Mouse (Mus musculus): ENCODE data around the gene Atf7.

The Atf7 gene

DNA sequence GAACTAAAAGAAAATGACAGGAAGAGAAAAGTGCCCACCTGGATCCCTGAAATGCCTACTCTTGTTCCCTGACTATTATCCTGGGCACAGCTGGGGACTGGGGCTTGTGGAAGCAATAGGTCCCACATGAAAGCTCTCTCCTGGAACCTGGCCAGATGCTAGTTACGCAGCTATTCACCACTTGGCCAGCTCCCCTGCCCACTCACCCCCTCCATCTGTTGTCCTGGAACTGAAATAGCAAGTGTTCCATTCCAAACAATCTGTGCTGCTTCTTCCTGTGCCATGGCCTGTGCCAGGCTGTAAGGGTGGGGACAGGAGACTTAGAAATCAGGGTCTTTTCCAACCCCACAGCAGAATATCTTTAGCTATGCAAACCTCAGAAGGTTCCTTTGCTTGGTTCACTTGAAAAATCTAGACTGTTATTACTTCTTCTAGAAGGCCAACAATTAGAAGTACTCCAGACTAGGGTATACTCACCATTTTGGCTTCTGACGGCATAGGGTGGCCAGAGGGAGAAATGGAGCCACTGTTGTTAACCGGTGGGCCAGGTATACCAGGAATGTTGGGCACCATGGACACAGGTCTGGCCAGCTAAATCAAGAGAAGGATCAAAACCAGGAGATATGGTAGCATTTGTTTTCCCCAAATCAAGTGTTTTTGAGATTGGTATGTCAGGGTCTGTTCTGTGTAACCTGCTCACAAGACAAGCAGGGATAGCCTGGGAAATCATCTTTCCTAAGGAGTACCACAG, 78.4 kb downstream of the Atf7 start:
- no peak for DNase-seq (ENCODE audit: low spot score)

DNA sequence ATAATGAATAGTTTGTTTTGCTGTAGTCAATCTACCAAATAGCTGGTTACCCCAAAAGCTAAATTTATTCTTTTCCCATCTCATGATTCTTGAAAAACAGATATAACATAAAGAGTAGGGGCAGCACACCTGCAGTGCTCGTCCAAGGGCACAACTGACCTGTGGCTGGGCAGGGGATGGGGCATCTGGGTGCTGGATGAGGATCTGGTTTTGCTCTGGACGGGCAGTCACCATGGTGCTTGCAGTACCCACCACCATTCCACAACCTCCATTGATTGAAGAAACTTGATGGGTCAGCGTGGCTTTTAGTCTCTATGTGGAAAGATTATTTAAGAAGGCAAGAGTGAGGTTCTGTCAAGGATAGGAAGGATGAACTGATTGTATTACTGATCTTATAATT, 79.0 kb downstream of the Atf7 start:
- DNase-seq (ENCODE audit: low spot score), result no peak

GRCm38 (mm10) chr15:102544801-102545200, 80.5 kb downstream of the Atf7 start:
- DNase-seq (ENCODE audit: low spot score), result no peak

- DNase-seq (ENCODE audit: low spot score), result no peak
Measured at GRCm38 (mm10) chr15:102533926-102534325, 91.3 kb downstream of the Atf7 start.

DNA sequence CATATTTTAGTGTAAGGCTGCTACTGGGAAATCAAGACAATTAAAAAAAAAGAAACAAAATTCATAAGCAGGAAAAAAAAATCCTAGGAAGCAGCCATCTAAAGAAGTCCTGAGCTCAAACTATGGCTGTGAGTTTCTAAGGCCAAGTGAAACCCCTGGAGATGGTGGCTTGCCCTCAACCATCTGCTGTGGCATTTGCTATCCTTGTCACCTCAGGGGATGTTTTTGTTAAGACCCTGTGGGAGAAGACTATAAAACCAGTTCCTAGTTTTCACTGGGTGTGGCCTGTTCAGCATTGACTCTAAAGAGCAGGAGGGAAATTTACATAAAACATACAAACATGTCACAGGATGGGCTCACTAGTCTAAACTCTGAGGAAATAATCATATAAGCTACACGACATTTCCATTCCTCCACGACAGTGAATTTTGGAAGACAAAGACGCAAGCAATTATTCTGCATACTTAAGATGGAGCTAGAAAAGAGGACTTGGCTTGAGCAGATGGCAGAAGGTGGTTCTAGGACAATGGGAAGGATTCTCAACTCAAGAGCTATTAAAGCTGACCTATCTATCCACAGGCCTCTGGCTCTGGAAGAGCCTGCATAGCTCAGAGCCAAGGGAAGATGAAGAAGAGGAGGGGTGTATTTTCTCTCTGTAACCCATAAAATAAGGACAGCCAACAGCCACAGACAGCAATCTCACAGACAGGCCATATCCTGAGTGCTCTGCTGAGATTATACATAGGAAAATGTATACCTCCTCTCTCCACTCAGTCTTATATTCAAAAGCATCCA, 93.0 kb downstream of the Atf7 start:
- DNase-seq (ENCODE audit: low spot score), result no peak

- DNase-seq (ENCODE audit: low spot score), result no peak
Measured at GRCm38 (mm10) chr15:102531586-102531985, 93.7 kb downstream of the Atf7 start.

DNA sequence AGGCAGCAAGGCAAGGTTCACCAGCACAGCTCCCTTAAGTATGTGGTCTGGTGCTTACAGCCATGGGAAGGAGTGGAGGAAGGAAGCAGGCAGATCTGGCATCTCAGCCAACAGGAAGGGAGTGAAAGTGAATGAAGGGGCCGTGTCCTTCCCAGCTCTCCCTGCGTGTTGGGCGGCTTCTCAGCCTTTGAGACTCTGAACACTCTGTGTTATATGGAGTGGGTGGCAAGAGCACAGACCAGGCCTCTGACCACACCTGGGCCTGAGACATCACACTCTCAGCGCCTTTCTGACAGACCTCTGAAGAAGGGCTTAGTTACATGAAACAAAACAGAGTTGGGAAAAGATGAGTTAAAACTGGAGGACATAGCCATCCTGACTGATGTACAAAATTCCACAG, 94.7 kb downstream of the Atf7 start:
- DNase-seq (ENCODE audit: low spot score), result no peak

GRCm38 (mm10) chr15:102528396-102528795, 96.9 kb downstream of the Atf7 start:
- no peak for DNase-seq (ENCODE audit: low spot score)

DNA sequence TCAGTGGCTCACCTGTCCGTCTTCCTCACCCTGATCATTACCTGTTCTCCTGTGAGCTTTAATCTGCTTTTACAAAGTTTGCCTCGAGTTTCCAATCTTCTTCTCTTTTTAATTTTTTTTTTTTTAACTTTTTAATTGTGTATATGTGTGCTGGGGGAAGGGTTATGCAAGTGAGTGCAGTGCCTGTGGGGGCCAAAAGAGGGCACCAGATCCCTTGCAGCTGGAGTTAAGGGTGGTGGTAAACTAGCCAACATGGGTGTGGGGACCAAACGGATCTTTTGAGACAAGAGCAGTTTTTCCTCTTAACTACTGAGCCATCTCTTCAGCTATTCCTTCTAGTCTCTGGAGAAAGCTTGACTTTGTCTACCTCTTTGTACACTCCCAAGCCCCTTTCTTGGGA, 97.3 kb downstream of the Atf7 start:
- DNase-seq (ENCODE audit: low spot score), result no peak

DNA sequence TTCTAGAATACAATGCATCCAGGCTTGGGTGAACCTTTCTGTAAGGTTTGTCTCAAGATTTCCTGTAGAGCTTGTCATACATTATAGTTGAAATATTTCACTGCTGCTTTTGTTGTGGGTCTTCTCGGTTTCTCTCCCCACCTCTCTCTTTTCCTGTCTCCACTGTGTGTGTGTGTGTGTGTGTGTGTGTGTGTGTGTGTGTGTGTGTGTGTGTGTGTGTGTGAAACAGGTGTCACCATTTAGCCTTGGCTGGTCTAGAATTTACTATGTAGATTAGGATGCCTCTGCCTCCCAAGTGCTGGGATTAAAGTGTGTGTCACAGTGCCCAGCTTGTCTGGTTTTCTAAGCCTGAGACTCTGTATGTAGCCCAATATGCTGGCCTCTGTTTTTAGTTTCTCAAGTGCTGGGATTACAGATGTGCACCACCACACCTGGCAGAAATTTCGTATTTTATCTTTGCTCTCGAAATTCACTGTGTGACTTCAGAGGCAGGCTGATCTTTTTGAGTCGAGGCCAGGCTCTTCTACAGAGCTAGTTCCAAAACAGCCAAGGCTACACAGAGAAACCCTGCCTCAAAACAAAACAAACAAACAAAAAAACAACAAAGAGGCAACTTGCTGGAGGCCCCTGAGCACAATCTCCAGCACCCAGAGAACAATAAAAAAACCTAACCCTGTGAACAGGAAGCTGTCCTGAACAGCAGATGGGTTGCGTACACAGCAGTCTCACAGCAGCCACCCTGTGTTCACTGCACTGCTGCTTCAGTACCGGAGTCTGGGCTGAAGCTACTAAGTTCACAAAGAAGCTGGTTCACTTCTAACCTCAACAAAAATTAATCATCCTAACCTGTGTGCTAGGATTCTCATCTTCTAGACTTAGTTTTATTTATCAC, 98.9 kb downstream of the Atf7 start:
- DNase-seq (ENCODE audit: low spot score), result no peak

DNA sequence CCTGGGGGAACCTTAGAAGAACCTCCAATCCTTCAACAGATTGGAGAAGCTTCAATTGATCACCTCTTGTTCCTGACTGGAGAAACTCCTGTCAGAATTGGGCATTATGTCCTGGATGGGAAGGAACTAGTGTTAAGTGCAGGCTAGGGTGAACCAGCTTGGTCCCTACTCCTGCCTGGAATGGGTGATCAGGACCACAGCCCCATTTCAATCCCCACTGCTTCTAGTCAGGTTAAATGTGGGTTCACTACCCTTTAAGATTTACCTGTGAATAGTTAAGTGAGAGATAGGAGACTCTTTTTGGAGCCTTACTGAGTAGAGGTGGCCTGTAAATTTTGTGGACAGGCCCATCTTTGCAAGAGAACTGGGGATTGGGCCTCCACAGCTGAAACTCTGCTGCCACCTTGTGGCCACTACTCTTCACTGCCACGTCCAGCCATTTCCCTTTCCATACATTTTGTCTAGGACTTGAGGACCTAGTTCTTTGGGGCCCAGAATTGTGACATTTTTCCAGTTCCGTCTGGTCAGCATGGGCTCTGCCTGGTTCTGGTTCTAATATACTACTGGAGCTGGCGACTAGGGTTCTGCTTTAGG, 100.3 kb downstream of the Atf7 start, which contains the start of gene Npff:
Gene Npff, minus strand, starts transcription at position 51 of the 594 bp plus-strand sequence.
- DNase-seq (ENCODE audit: low spot score), result peak; percentile 64

DNA sequence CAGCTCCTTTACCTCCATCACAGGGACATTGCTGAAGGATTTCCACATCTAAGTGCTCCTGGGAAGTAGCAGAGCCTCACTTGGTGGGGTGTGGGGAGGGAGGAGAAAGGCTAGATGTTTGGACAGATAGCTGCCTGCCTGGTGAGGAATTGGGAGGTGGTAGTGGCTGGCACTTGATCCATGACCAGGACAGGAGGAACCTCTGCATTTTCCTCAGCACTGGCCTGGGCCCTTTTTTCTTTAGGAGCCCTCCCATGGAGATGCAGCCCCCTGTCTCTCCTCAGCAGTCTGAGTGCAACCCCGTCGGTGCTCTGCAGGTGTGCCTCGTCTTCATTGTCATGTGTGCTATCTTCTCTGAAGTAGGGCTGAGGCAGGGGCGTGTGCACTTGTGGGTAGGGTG, 103.8 kb downstream of the Atf7 start:
- no peak for DNase-seq (ENCODE audit: low spot score)

DNA sequence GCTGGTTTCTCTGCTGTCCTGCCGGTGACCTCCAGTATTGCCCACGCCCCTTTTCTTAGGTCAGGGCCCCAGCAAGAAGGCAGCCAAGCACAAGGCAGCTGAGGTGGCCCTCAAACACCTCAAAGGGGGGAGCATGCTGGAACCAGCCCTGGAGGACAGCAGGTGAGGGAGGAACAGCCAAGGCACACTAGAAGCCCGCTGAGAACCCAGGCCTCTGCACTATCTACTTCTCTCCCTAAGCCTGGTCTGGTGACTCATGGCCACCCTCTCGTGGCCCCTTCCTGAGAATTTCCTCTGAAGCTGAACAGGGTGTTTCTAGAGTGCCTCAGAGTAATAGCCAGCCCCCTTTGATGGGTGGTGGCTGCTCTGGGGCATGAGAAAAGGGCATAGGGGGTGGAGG, 104.8 kb downstream of the Atf7 start:
- no peak for DNase-seq (ENCODE audit: low spot score)

- no peak for DNase-seq (ENCODE audit: low spot score)
Measured at GRCm38 (mm10) chr15:102519211-102520141, 105.8 kb downstream of the Atf7 start.

DNA sequence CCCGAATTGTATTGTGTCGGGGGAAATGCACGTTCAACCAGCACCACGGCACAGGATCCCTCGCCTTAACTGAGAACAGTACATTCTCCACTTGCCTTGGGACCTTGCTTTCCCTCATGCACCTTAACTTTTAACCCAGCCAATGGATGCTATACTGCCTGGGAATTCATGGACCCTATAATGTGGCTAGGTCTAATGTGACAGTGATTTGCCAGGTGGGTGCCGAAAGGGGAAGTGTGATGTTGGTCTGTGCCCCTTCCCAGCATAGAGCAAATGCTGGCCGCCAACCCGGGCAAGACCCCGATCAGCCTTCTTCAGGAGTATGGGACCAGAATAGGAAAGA, 106.4 kb downstream of the Atf7 start:
- no peak for DNase-seq (ENCODE audit: low spot score)

GRCm38 (mm10) chr15:102517976-102518858, 107.0 kb downstream of the Atf7 start, which contains the start of gene Tarbp2:
Tarbp2 (plus strand) TSS chr15:102518192.
- peak; percentile 98 for DNase-seq (ENCODE audit: low spot score)

DNA sequence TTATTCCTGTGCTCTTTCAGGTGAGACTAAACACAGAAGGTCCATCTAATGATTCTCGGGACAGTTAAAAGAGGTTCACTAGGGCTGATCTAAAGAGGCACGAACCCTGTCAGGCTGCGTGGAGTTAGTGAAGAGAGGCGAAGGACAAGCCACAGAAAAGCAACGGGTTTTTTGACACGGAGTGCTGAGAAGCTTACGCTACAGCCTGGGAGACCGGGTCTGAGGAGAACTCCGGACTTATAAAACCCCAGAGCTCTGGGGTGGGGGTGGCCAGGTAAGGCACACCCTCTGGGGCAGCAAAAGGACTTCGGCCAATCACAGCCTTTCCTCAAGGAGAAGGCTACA, 107.7 kb downstream of the Atf7 start:
- DNase-seq (ENCODE audit: low spot score), result no peak

DNA sequence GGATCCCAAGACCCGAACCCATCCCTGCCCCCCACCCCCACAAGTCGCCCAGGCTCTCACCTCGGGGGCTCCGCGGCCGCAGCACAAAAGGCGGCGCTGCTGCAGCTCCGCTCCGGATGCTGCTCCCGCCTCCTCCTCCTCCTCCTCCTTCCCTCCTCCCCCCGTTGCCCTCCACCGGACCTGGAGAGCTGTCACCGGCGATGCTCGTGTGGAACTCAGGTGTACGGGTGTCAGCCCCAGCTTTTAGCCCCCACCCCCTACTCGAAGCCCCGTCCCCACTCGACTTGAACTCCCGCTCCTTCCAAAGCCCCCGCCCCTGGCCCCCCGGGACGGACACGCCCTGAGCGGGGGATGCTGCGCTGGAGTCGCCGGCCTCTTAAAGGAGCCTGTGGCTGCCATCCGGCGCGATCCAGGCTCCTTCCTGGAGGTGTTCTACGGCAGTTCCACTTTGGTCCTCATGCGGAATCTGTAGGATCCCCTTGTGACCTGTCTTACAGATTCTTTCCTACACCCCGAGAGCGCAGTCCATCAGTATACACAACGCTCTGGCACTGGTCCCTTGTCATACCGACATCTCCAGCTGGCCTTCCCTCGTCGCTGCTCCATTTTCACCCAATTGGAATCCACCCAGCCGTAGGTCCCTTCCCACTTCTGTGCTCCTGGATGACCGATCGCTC, 108.4 kb downstream of the Atf7 start, which contains the start of gene Map3k12:
Gene Map3k12, minus strand, starts transcription at position 337 of the 677 bp plus-strand sequence.
- peak; percentile 35 for DNase-seq (ENCODE audit: low spot score)

- no peak for DNase-seq (ENCODE audit: low spot score)
Measured at GRCm38 (mm10) chr15:102516293-102516692, 109.0 kb downstream of the Atf7 start.

Measured in spleen, adult 12 weeks (tissue).